Mouse (Mus musculus) C2C12 (cell line): ENCODE results near the gene Sfta2.

Experiments
- CEBPB ChIP-seq: IDR thresholded peaks from one replicate; pipeline ENCODE4 v1.6.1; 2011; ENCODE audit warnings: low read depth, mild to moderate bottlenecking, control low read depth, moderate library complexity
- CTCF ChIP-seq: IDR thresholded peaks from one replicate; pipeline ENCODE4 v1.5.1; 2011; ENCODE audit not compliant: control insufficient read depth, insufficient read depth, insufficient read length
- FOSL1 ChIP-seq: IDR thresholded peaks from one replicate; pipeline ENCODE4 v1.8.0; 2011; ENCODE audit warnings: mild to moderate bottlenecking, low read length; ENCODE audit not compliant: poor library complexity, insufficient read depth, severe bottlenecking
- MAX ChIP-seq: IDR thresholded peaks from one replicate; pipeline ENCODE4 v1.6.1; 2011; ENCODE audit warnings: mild to moderate bottlenecking, control low read depth
- MYOD1 ChIP-seq: IDR thresholded peaks from one replicate; pipeline ENCODE4 v1.6.1; 2011; ENCODE audit warnings: low read depth; ENCODE audit not compliant: control insufficient read depth, insufficient read length
- MYOG ChIP-seq: IDR thresholded peaks from one replicate; pipeline ENCODE4 v1.6.1; 2011; ENCODE audit not compliant: control insufficient read depth, insufficient read length; ENCODE audit errors: extremely low read depth
- USF1 ChIP-seq: IDR thresholded peaks from one replicate; pipeline ENCODE4 v1.6.1; 2011; ENCODE audit warnings: low read depth, mild to moderate bottlenecking, control low read depth, moderate library complexity

DNA sequence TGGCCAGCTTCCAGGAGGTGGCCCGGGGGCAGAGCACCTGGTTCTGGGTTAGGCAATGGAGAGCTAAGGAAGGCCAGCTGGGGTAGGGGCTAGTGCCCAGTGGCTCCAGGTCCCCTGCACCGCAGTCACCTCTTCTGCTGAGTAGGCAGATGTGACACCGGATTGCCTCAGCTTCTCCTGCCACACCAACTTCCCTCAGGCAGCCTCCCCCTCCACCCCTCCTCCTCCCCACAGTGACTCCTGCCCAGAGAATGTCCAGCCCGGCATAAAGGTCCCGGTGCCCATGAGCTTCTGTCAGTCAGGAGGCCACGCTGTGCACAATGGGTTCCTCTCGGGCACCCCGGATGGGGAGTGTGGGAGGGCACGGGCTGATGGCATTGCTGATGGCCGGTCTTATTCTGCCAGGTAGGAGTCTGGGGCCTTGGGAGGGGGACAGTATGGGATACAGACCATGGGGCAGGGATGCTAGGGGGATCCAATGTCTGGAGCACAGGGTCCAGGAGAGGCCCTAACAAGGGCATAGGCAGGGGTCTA is 49.4 kb upstream of the Sfta2 start, which contains the start of gene Cdsn:
- no peak for TF ChIP-seq CTCF
- no peak for TF ChIP-seq USF1
- no peak for TF ChIP-seq MYOG
- TF ChIP-seq MYOD1: no peak
- TF ChIP-seq CEBPB: no peak
- no peak for TF ChIP-seq MAX
- no peak for TF ChIP-seq FOSL1
